Mouse (Mus musculus): ENCODE measurements at regions not wholly inside any gene's neighbourhood (a gene's known extent, or its start where the extent isn't known, plus 50 kb on each side); places are given as distances from the start of the nearest gene placed in this dataset.

GRCm38 (mm10) chr8:6456553-6457180 is 1351.5 kb upstream of the Slc10a2 start (continued):
- no peak for TF ChIP-seq ZKSCAN1 (IDR thresholded peaks at IDR 0.05; ENCODE audit: borderline replicate concordance, low read depth, low read length)
- no peak for TF ChIP-seq EP300 (IDR thresholded peaks at IDR 0.05; ENCODE audit: low read length)

- TF ChIP-seq ZMIZ1 (IDR thresholded peaks at IDR 0.05; ENCODE audit: low read depth, low read length) = no peak
- TF ChIP-seq MAFK (IDR thresholded peaks at IDR 0.05; ENCODE audit: insufficient replicate concordance, low read length) = no peak
- TF ChIP-seq TCF12 (IDR thresholded peaks at IDR 0.05; ENCODE audit: low read depth, low read length) = no peak
- no peak for TF ChIP-seq HCFC1 (IDR thresholded peaks at IDR 0.05; ENCODE audit: low read depth, low read length)
- no peak for TF ChIP-seq USF2 (conservative IDR thresholded peaks at IDR 0.05; ENCODE audit: low read depth, low read length)
- TF ChIP-seq GABPA (IDR thresholded peaks at IDR 0.05; ENCODE audit: insufficient replicate concordance, low read depth, low read length) = no peak
- TF ChIP-seq POLR2A (IDR thresholded peaks at IDR 0.05; ENCODE audit: low read depth, low read length) = no peak
- no peak for TF ChIP-seq UBTF (IDR thresholded peaks at IDR 0.05; ENCODE audit: low read depth, low read length)
- no peak for TF ChIP-seq MAZ (IDR thresholded peaks at IDR 0.05; ENCODE audit: low read depth, low read length)
- no peak for TF ChIP-seq ZKSCAN1 (IDR thresholded peaks at IDR 0.05; ENCODE audit: borderline replicate concordance, low read depth, low read length)
- no peak for TF ChIP-seq SMC3 (IDR thresholded peaks at IDR 0.05; ENCODE audit: low read depth, low read length)
- TF ChIP-seq MYC (IDR thresholded peaks at IDR 0.05; ENCODE audit: low read depth, low read length) = no peak
- TF ChIP-seq TBP (conservative IDR thresholded peaks at IDR 0.05; ENCODE audit: low read depth, low read length) = no peak
- TF ChIP-seq PAX5 (IDR thresholded peaks at IDR 0.05; ENCODE audit: low read length) = no peak
- in situ Hi-C loops (cut with MboI; ENCODE audit: low pct_ligation_motif_present, low pct_unique_long_range_greater_than_20kb, low sequenced_read_pairs) (no loop called here), dilution Hi-C loops (cut with MboI; ENCODE audit: extremely low pct_ligation_motif_present, extremely low pct_unique_long_range_greater_than_20kb, low sequenced_read_pairs) (no loop called here)
- no peak overlapping the region for H3K4me3 ChIP-seq (replicated peaks in 1 of 3; ENCODE audit: low read depth in 2 of 3, low read length in 2 of 3, poor library complexity in 1 of 3)
- H3K36me3 ChIP-seq (replicated peaks in 1 of 2; ENCODE audit: control insufficient read depth in 1 of 2, insufficient read depth in 1 of 2, low read length in 1 of 2) = no peaks in the 10 kb centered on the region
- H3K4me1 ChIP-seq (ENCODE audit: control insufficient read depth in 1 of 2, insufficient read depth in 2 of 2) = no peaks in the 10 kb centered on the region
- H3K9me3 ChIP-seq (replicated peaks; ENCODE audit: low read length) = peaks cover 14% of the 10 kb centered on the region
- DNase-seq (ENCODE audit: extremely low read depth) = no peak
- no peaks in the 10 kb centered on the region for H3K79me2 ChIP-seq (replicated peaks; ENCODE audit: control insufficient read depth, extremely low read depth, insufficient read depth, poor library complexity, severe bottlenecking)
- H3K9ac ChIP-seq (ENCODE audit: insufficient read depth, low read depth) = no peak overlapping the region
- H3K27ac ChIP-seq (ENCODE audit: insufficient read depth, low read depth) = no peak overlapping the region
- no peaks in the 10 kb centered on the region for H3K27me3 ChIP-seq (replicated peaks)
- no peak overlapping the region for H3K4me2 ChIP-seq (ENCODE audit: insufficient read depth, low read depth, poor library complexity, severe bottlenecking)
Observed at GRCm38 (mm10) chr8:6448301-6448700, 1343.2 kb upstream of the Slc10a2 start.

- Histone ChIP-seq H3K4me3 (replicated peaks in 1 of 3; ENCODE audit: low read depth in 2 of 3, low read length in 2 of 3, poor library complexity in 1 of 3) (no peak overlapping the region), H3K4me1 (ENCODE audit: control insufficient read depth in 1 of 2, insufficient read depth in 2 of 2) (no peaks in the 10 kb centered on the region), H3K27ac (ENCODE audit: insufficient read depth, low read depth) (no peak overlapping the region), H3K9me3 (replicated peaks; ENCODE audit: low read length) (peaks cover 22% of the 10 kb centered on the region), H3K79me2 (replicated peaks; ENCODE audit: control insufficient read depth, extremely low read depth, insufficient read depth, poor library complexity, severe bottlenecking) (no peaks in the 10 kb centered on the region), H3K4me2 (ENCODE audit: insufficient read depth, low read depth, poor library complexity, severe bottlenecking) (no peak overlapping the region), H3K27me3 (replicated peaks) (no peaks in the 10 kb centered on the region), H3K9ac (ENCODE audit: insufficient read depth, low read depth) (no peak overlapping the region), H3K36me3 (replicated peaks in 1 of 2; ENCODE audit: control insufficient read depth in 1 of 2, insufficient read depth in 1 of 2, low read length in 1 of 2) (no peaks in the 10 kb centered on the region)
- dilution Hi-C loops (cut with MboI; ENCODE audit: extremely low pct_ligation_motif_present, extremely low pct_unique_long_range_greater_than_20kb, low sequenced_read_pairs) = no loop called here
- TF ChIP-seq MEF2A (IDR thresholded peaks at IDR 0.05; ENCODE audit: borderline replicate concordance, low read depth, low read length) = no peak
- no peak for TF ChIP-seq JUND (conservative IDR thresholded peaks at IDR 0.05; ENCODE audit: low read depth, low read length)
- TF ChIP-seq RCOR1 (conservative IDR thresholded peaks at IDR 0.05; ENCODE audit: low read depth, low read length) = no peak
- TF ChIP-seq MAZ (IDR thresholded peaks at IDR 0.05; ENCODE audit: low read depth, low read length) = no peak
- TF ChIP-seq NRF1 (IDR thresholded peaks at IDR 0.05; ENCODE audit: low read depth, low read length) = no peak
- TF ChIP-seq POLR2AphosphoS2 (IDR thresholded peaks at IDR 0.05; ENCODE audit: low read depth, low read length) = no peak
- TF ChIP-seq BHLHE40 (IDR thresholded peaks at IDR 0.05; ENCODE audit: low read depth, low read length) = no peak
- no peak for TF ChIP-seq CHD1 (IDR thresholded peaks at IDR 0.05; ENCODE audit: low read depth, low read length)
- DNase-seq (ENCODE audit: extremely low read depth) = no peak
- in situ Hi-C loops (cut with MboI; ENCODE audit: low pct_ligation_motif_present, low pct_unique_long_range_greater_than_20kb, low sequenced_read_pairs) = no loop called here
Observed at GRCm38 (mm10) chr8:6439069-6439468, 1333.9 kb upstream of the Slc10a2 start.
